Mouse (Mus musculus) monocyte, adult 2 months (primary cell): ENCODE measurements around the gene Il18bp.
A peak's percentile ranks its signal among the peaks of the same experiment; 100 is the strongest.
"Not testable (repeated sequence)": the region's sequence is repeated elsewhere in the genome, so short reads cannot be mapped to it uniquely, and the experiment has no call there.

Source experiments
- DNase-seq, 2 experiments: peaks; one replicate each; pipeline ENCODE4 v3.0.0; 2022; ENCODE audit warnings: low spot score in 2 of 2, low read depth in 1 of 2

The Il18bp gene

DNA sequence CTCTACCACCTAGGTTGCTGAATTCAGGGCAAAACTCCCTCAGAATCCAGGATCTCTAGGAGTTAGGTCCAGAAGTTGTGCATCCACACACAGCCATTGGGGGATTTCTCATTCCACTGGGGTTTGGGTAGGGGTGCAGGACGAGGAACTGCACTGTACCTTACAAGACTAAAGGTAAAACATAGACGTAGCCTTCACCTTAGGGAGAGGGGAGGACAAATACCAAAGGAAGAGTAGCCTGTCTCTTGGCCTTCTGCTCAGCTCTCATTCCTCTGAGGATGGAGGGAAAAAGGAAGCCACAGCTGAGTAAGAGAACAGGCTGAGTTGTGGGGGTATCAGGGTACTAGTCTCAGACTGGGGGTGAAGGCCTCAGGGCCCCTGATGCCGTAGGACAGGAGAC lies at the start of gene Il18bp:
Gene Il18bp, minus strand, starts transcription at position 101 of the 400 bp plus-strand sequence.
- no peak for DNase-seq

DNA sequence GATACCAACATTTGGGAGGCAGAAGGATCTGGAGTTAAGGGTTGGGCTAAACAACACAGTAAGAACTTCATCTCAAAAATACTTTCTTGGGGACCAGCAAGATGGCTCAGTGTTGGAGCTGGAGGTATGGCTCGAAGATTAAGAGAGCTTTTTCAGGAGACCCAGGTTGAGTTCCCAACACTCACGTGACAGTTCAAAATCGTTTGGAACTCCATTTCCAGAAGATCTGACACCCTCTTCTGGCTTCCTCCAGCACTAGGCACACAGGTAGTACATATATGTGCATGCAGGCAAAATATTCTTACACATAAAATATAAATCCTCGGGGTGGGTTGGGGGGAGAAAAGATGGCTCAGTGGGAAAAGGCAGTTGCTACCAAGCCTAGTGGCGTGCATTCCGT lies 47.9 kb upstream of the Il18bp start:
- DNase-seq = no peak

DNA sequence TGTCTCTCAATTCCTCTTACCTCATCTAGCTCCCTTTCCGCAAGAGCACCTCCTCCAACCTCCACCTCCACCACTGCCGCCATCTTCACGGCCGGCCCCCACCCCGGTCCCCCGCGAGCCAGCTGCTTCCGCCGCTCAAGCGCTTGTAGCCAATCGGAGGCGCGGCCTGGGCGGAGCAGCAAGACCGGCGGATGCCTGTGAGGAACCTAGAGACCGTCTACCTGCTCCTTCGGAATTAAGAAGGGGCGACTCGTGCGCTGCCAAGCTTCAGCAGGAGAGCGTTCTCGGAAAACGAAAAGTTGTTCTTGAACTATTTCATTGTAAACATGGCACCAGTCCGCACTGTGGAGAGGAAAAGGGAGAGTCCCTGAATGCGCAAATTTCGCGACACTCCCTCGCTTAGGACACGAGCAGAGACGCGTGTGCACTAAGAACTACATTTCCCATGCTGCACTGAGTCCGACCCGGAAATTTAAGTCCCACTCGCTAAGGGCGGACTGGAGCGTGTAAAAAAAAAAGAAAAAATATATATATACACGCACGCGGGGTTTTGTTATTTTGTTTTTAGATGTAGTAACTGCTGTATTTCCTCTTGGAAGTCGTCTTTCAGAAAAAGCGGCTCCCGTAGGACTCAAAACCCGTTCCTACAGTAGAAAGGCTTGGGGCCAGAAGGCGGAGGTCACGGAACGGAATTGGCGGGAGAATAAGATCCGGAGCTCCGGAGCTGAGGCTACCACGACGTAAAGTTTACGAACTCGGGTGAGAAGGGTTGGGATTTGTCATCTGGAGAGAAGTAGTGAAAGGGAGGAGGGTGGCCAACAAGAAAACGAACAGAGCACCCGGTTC lies 46.8 kb upstream of the Il18bp start, which contains the start of the genes Rnf121, Xndc1 and Xntrpc:
Gene Rnf121, minus strand, starts transcription at position 424 of the 846 bp plus-strand sequence.
Gene Xndc1, plus strand, starts transcription at position 466 of the 846 bp plus-strand sequence.
Gene Xntrpc, plus strand, starts transcription at position 668 of the 846 bp plus-strand sequence.
- DNase-seq = peak; percentile 71 to 83

DNA sequence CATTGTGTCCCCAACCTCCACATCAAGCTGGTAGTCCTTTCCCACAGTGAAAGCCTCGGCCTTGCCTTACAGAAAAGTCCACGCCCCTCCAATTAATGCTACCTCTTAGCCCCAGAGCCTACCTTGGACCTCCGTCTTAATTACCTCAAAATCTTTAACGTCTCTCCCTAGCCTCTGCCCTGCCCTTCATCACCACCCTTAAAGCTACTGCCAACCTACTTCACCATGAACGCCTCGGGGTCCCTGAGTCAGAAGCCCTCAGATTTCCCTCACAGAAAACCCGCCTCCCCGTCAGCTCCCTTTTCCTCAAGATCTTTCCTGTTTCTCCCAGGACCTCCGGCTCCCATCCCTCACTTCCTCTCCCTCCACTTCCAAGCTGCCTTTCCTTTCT lies 46.2 kb upstream of the Il18bp start:
- DNase-seq = no peak

DNA sequence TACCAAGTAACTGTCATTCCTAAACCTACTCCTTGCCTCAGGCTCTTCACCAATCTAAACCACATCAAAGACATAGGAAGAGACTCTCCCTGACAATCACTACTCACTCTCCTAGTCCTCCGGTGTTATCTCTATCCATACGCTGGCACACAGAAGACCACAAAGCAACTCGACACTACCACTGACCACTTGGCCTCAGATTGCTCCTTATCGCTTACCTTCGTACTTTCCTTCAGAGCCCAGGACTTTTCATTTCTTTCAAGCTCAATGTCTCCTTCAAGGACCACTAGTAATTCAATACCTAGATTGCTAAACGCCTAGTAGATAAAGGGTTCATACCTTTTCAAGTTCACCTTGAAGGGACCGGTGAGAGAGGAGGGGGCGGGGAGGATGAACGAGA lies 45.4 kb upstream of the Il18bp start:
- DNase-seq = no peak

DNA sequence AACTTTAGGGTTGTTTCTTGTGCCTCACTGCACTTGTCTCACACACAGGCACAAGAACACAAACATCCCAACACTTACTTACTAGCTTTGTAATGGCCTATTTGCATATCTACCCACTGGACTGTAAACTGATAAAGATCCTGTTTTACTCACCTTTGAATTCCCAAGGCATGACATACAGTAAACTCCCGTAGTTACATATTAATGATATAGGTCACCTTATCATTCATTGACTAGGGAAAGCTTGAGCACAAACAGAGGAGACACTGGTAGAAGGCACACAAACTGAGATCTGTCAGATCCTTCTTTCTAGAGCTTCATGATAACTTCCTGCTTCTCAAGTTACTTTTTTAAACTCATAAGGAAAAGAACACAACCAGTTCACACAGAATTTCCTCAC lies 43.7 kb upstream of the Il18bp start:
- DNase-seq = no peak

DNA sequence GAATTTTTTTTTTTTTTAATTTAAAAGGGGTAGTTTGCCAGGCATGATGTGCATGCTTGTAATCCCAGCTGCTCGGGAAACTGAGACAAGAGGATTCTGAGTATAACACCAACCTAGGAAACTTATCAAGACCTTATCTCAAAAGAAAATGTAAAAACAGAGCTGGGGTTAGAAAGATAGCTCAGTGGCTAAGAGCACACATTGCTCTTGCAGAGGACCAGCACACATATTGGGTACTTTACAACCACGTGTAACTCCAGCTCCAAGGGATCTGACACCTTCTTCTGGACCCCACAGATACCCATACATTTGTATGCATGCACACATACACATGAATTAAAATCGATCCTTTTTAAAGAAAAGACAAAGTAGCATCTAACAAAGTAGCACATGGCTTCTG lies 42.9 kb upstream of the Il18bp start:
- DNase-seq = no peak

DNA sequence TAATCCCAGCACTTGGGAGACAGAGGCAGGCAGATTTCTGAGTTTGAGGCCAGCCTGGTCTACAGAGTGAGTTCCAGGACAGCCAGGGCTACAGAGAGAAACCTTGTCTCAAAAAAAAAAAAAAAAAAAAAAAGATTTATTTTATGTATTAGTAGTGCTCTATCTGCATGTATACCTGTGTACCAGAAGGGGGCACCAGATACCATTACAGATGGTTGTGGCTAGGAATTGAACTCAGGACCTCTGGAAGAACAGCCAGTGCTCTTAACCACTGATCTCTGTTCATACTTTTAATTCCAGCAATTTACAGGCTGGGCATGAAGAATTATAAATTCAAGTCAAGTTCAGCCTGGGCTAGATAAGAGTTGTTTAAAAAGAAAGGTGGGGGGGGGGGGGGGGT lies 30.0 kb upstream of the Il18bp start:
- not testable (repeated sequence) for DNase-seq

DNA sequence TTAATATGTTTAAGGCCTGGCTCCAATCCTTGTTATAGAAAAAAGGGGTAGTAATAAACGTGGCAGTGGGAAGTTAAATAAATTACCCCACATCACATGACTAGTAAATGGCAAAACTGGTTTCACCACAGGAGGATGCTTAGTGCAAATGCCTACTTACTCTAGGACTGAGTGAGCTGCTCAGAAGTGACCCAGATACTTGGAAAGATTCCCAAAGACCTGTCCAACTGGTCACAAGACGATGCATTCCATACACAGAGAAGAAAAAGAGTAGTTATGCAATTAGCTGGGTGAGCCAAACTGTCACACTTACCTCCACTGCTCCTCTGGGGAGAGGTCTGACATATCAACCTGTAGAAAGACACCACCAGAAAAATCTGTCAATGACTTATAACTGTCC lies 23.8 kb upstream of the Il18bp start:
- DNase-seq = no peak

DNA sequence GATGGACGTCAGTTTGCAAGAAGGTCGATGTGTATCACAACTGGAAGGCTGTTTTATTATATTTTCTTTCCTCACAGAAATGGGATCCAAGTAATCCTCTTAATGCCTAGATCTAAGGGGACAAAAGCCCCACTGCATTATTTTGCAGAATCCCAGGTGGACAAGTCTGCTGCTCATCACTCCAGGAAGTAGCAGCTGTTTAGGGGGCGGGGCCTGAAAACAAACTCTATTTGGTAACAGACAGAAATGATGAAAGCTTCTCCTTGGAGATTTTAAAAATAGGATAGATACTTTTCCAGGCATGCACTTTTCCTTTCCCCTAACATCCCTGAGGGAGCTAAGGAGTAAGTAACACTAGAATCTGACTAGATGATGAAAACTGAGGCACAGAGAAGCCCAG lies 18.8 kb upstream of the Il18bp start:
- no peak for DNase-seq

DNA sequence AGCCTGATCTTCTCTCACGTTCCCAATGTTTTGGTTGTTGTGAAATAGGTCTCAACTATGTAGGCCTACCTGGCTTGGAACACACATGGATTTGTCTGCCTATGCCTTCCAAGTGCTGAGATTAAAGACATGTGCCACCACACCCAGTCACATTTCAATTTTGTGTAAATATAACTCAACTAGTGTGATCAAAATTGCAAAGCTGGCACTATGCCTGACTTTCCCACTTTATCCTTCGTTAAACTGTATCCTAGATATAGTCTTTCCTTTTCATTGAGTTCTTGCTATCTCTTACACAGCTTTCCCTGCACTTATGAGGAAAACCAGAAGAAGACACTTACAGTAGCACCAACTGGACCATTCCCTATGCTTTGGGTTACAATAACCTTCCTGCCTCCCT lies 17.0 kb upstream of the Il18bp start:
- DNase-seq = no peak

DNA sequence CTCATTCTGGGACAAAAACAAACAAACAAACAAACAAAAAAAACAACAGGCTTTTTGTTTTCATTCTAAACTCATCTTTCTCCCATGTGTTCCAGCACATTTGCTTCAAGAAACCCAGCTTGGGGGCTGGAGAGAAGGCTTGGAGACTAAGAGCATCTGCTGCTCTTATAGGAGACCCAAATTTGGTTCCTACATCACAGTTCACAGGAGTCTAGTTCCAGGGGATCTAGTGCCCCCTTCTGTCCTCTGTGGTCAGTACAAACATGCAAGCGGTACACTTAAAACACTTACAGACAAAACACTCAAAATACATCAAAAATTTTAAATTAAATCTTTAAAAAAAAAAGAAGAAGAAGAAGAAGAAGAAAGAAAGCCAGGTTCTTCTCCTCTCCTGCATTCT lies 16.4 kb upstream of the Il18bp start:
- no peak for DNase-seq

DNA sequence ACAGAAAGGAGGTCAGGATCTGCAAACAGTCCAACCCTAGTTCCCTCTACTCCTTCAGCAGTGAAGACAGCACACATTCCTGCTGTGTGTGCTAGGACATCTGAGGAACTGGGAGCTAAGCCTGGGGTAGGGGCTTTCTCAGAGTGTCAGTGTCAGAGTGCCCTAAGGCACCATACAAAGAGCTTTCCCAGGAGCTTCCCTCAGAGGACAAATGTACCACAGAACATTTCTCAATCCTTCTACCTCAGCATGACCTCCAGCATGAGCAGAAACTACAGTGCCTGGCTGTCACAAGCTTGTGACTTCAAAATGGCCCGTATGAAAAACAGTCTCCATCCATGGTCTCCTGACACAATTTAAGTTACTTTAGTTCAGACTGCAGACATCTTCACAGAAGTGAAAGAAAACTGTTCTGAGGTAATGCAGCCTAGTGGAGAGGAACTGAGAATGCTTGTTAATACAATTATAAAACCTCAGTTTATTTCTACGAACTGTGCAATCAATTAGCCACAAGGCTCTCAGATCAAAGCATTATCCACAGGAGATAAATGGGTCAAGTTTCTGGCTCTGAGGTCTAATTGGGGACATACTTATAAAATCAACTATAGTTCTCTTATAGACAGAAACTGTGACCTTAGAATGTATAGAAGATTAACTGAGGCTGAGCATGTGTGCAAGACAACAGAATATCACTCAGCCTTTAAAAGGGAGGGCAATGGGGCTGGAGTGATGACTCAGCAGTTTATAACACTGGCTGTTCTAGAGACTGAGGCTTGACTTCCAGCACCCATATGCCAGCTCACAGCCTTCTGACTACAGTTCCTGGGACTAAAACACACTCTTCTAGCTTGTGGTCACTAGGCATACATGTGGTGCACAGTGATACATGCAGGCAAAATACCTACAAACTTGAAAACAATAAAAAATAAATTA lies 7.0 kb upstream of the Il18bp start:
- no peak for DNase-seq

DNA sequence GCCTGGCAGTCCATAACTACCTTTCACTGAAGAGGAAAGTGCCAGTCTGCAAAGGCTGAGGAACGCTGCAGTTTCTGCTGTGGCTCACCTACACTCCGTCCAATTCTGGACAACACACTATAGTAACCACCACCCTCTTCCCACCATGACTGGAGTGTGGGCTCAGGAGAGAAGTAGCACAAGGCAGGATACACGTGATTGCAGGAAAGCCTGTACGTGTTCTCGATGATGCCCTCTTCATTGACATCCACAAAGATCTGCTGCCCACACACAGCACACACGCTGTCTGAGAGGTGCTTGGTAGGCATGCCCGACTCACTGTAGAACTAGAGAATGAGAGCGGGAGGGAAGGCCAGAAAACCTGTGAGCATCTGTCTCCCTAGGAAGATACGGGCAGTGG lies 5.3 kb upstream of the Il18bp start:
- no peak for DNase-seq

DNA sequence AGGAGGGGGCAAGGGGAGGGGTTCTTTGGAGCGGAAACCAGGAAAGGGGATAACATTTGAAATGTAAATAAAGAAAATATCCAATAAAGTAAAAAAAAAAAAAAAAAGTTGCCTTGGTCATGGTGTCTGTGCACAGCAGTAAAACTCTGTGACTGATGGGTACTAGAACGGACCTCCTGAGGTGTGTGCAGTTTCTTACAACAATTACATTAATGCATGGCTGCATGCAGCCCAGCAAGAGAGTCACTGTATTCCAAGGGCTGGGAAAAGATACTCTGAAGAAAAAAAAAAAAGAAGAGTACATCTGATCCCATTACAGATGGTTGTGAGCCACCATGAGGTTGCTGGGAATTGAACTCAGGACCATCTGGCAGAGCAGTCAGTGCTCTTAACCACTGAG lies 2.4 kb upstream of the Il18bp start:
- not testable (repeated sequence) for DNase-seq

DNA sequence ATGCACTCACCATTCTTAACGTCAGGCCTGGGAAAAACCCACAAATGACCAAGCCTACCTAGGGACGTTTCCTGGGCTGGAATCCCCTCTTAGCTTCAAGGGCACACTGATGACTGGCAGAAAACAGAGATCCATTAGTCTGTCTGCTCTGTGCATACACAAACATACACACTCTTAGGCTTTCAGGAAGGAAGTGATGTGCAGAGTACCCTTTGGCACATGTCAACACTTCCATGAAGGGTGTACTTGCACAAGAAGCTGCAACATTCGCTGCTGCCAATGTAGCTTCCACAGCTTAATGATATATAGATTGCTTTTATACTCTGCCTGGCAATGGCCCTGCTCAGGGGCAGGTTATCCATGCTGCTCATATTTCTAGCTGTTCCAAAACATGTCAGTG lies 872 bp upstream of the Il18bp start:
- no peak for DNase-seq

DNA sequence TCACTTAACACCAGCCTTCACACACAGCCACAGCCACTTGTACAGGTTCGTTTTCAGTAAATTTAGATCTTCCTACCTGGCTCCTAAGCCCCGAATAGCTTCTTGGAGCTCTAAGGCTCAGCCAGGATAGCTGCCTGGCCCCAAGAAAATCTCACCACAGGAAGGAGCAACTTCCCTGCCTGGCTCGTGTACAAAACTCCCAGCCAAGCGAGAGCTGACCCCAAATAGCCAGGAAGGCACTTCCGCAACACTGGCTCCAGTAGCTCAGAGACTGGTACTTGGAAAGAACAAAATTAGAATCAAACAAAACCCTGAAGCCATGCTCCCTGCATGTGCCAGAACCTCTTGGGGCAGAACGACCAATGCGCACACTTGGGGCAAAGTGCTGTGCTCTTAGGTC lies 456 bp downstream of the Il18bp start:
- DNase-seq = no peak

DNA sequence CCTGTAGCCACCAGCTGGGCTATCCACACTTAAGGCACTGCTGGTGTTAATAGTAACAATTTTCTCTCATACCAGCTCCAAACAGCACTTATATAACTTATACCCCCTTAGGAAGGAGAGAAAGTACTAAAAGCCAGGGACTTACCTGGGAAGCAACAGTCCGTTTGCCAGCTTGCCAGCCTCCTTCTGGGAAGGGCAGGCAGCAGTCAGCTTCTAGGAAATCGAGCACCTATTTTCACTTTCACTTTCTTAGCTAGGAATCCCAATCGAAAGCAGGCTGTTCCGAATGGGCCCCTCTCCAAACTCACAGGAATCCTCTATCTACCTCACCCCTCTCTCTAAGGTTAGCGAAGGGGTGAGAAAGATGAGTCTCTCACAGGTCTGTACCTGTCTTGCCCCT lies 1.0 kb downstream of the Il18bp start:
- no peak for DNase-seq

DNA sequence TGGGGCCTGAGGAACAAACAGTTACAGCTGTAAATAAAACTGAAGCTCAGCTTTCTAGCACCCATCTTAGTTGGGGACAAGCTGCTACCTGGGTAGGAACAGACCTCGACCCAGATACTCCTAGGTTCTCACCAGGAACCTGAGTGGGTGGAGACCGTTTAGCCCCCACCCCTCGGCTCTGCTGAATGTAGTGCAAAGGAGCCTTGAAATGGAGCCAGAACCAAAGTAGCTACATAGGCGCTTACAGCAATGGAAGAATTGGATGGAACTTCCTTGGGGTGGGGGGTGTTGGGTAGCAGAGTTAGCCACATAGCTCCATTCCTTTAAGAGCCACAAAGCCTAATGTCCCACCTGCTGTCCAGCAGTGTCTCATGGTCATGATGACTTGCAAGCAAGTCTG lies 1.6 kb downstream of the Il18bp start:
- DNase-seq = no peak

DNA sequence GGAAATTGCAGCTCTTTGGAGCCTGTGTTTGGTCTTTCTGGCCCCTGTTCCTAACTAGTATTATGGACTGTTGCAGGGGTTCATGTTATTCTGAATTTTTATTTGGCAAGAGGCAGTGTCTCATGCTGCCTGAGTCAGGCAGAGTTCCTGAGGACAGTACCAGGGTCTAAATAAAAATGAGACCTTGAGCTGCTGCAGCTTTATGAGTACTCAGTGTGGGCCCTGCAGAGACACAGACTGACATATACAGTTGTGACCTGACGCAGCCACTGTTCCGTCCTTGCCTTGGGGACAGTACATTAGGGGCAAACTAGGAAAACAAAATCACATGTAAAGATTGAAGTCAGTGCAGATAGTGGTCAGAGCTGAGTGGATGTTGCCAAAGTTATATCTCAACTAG lies 3.5 kb downstream of the Il18bp start:
- DNase-seq = no peak

DNA sequence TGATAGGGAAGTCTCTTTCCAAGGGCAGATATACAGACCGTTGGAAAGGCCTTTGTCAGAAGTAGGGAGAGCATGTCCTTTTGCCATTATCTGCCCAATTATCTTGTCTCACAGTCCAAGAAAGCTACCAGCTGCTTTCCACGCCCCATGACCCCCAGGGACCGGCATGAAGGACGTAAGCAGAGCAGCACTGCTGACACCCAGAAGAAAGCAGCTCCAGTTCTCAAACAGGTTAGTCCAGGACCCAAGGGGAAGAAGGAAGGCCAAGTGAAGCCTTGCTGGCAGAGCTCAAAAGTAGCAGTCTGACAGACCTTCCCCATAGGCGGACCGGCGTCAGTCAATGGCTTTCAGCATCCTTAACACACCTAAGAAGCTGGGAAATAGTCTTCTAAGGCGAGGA lies 5.1 kb downstream of the Il18bp start:
- DNase-seq = no peak

DNA sequence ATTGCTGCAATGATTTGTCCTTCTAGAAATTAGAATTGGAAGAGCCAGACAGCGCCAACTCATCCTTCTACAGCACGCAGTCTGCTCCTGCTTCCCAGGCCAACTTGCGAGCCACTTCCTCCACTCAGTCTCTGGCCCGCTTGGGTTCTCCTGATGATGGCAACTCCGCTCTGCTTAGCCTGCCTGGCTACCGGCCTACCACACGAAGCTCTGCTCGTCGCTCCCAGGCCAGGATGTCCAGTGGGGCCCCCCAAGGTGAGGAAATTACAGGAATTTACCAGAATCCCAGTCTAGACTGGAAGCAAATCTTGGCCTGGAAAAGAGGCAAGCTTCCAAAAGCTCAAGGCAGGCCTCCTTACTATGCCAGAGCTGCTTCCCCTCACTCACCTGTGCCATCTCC lies 6.6 kb downstream of the Il18bp start:
- no peak for DNase-seq
